Mouse (Mus musculus): ENCODE results near the gene Crocc2. TPM values are rescaled to one million over a fixed set of nuclear protein-coding genes. Genes with fewer than 3 reads are reported as not detected.

Gene Crocc2
- total and polyA plus RNA-seq, 3 experiments: 0.09 to 0.35 TPM; not detected in 1

GRCm38 (mm10) chr1:93271751-93272150, 103.2 kb downstream of the Crocc2 start:
- H3K27me3 ChIP-seq (ENCODE audit: control insufficient read depth, insufficient read depth, low read length): no peaks in the 10 kb centered on the region
- H3K27ac ChIP-seq: no peak overlapping the region
- no peak for DNase-seq
- no peak overlapping the region for H3K4me3 ChIP-seq
- WGBS: 64% methylated on average over 6 of the region's 6 CpGs
- H3K36me3 ChIP-seq (ENCODE audit: control insufficient read depth, insufficient read depth, low read length): no peaks in the 10 kb centered on the region
- H3K79me2 ChIP-seq (replicated peaks; ENCODE audit: control insufficient read depth, insufficient read depth, low read length): no peaks in the 10 kb centered on the region
- H3K4me1 ChIP-seq (ENCODE audit: control insufficient read depth, insufficient read depth, low read length): no peaks in the 10 kb centered on the region
- no peak overlapping the region for H3K9ac ChIP-seq (ENCODE audit: low read depth, low read length)
- intact Hi-C loops (cut with DNase I): no loop called here
- TF ChIP-seq CTCF (IDR thresholded peaks at IDR 0.05) (no peak), EP300 (IDR thresholded peaks at IDR 0.05; ENCODE audit: insufficient read depth, low read depth, low read length) (no peak), POLR2A (IDR thresholded peaks at IDR 0.05; ENCODE audit: insufficient read depth, low read depth, low read length) (no peak)

GRCm38 (mm10) chr1:93272409-93272821, 103.9 kb downstream of the Crocc2 start:
- WGBS: 13% methylated on average over 16 of the region's 16 CpGs
- H3K27me3 ChIP-seq (ENCODE audit: control insufficient read depth, insufficient read depth, low read length): no peaks in the 10 kb centered on the region
- H3K4me1 ChIP-seq (ENCODE audit: control insufficient read depth, insufficient read depth, low read length): no peaks in the 10 kb centered on the region
- no peaks in the 10 kb centered on the region for H3K79me2 ChIP-seq (replicated peaks; ENCODE audit: control insufficient read depth, insufficient read depth, low read length)
- no peak overlapping the region for H3K27ac ChIP-seq
- no peak for DNase-seq
- H3K9ac ChIP-seq (ENCODE audit: low read depth, low read length): no peak overlapping the region
- intact Hi-C loops (cut with DNase I): no loop called here
- H3K36me3 ChIP-seq (ENCODE audit: control insufficient read depth, insufficient read depth, low read length): no peaks in the 10 kb centered on the region
- TF ChIP-seq EP300 (IDR thresholded peaks at IDR 0.05; ENCODE audit: insufficient read depth, low read depth, low read length) (no peak), POLR2A (IDR thresholded peaks at IDR 0.05; ENCODE audit: insufficient read depth, low read depth, low read length) (no peak), CTCF (IDR thresholded peaks at IDR 0.05) (no peak)
- no peak overlapping the region for H3K4me3 ChIP-seq

GRCm38 (mm10) chr1:93275561-93275960, 107.0 kb downstream of the Crocc2 start:
- intact Hi-C loops (cut with DNase I): no loop called here
- no peaks in the 10 kb centered on the region for H3K27me3 ChIP-seq (ENCODE audit: control insufficient read depth, insufficient read depth, low read length)
- no peak overlapping the region for H3K27ac ChIP-seq
- H3K36me3 ChIP-seq (ENCODE audit: control insufficient read depth, insufficient read depth, low read length): no peaks in the 10 kb centered on the region
- no peaks in the 10 kb centered on the region for H3K4me1 ChIP-seq (ENCODE audit: control insufficient read depth, insufficient read depth, low read length)
- no peak for DNase-seq
- no peak for TF ChIP-seq CTCF (IDR thresholded peaks at IDR 0.05)
- no peak for TF ChIP-seq POLR2A (IDR thresholded peaks at IDR 0.05; ENCODE audit: insufficient read depth, low read depth, low read length)
- no peak for TF ChIP-seq EP300 (IDR thresholded peaks at IDR 0.05; ENCODE audit: insufficient read depth, low read depth, low read length)
- H3K79me2 ChIP-seq (replicated peaks; ENCODE audit: control insufficient read depth, insufficient read depth, low read length): no peaks in the 10 kb centered on the region
- H3K9ac ChIP-seq (ENCODE audit: low read depth, low read length): no peak overlapping the region
- no peak overlapping the region for H3K4me3 ChIP-seq
- 69% methylated on average over 6 of the region's 6 CpGs for WGBS

- Histone ChIP-seq H3K27ac (no peak overlapping the region), H3K4me3 (no peak overlapping the region), H3K4me1 (ENCODE audit: control insufficient read depth, insufficient read depth, low read length) (no peaks in the 10 kb centered on the region), H3K27me3 (ENCODE audit: control insufficient read depth, insufficient read depth, low read length) (no peaks in the 10 kb centered on the region), H3K36me3 (ENCODE audit: control insufficient read depth, insufficient read depth, low read length) (no peaks in the 10 kb centered on the region), H3K9ac (ENCODE audit: low read depth, low read length) (no peak overlapping the region), H3K79me2 (replicated peaks; ENCODE audit: control insufficient read depth, insufficient read depth, low read length) (no peaks in the 10 kb centered on the region)
- DNase-seq: no peak
- intact Hi-C loops (cut with DNase I): no loop called here
- TF ChIP-seq EP300 (IDR thresholded peaks at IDR 0.05; ENCODE audit: insufficient read depth, low read depth, low read length) (no peak), CTCF (IDR thresholded peaks at IDR 0.05) (no peak), POLR2A (IDR thresholded peaks at IDR 0.05; ENCODE audit: insufficient read depth, low read depth, low read length) (no peak)
- 79% methylated on average over 7 of the region's 7 CpGs for WGBS
Measured at GRCm38 (mm10) chr1:93277041-93277440, 108.5 kb downstream of the Crocc2 start.

Small RNA genes within 50 kb of the gene (microRNA-seq; reads per million reads assigned to microRNA genes)
- 0 to 0.56 reads per million in 2 experiments for gene Mir6901

Other genes starting within 250 kb of the Crocc2 start
- 1 to 10 TPM; 5.0 to 5.6 TPM for gene Capn10, start 234.3 kb upstream of the Crocc2 start, total RNA-seq (2021)
- 7.7 and 9.1 TPM in 2 replicates for gene Capn10, start 234.3 kb upstream of the Crocc2 start, polyA plus RNA-seq (2012; rRNA removed)
- gene Gpr35, start 217.9 kb upstream of the Crocc2 start, total RNA-seq (2021): 1 to 10 TPM in 1 of 2 experiments, under 1 TPM in 1; 0.50 to 1.0 TPM
- gene Gpr35, start 217.9 kb upstream of the Crocc2 start, polyA plus RNA-seq (2012; rRNA removed): 1.1 and 1.2 TPM in 2 replicates
- not detected for gene Aqp12, start 162.4 kb upstream of the Crocc2 start, total RNA-seq (2021)
- gene Aqp12, start 162.4 kb upstream of the Crocc2 start, polyA plus RNA-seq (2012; rRNA removed): not detected in 2 replicates
- gene Kif1a, start 66.8 kb upstream of the Crocc2 start, total RNA-seq (2021): 1 to 10 TPM; 1.2 to 2.0 TPM
- 1.4 and 1.8 TPM in 2 replicates for gene Kif1a, start 66.8 kb upstream of the Crocc2 start, polyA plus RNA-seq (2012; rRNA removed)
- gene Agxt, start 33.5 kb upstream of the Crocc2 start, total RNA-seq (2021): not detected
- 0.23 TPM in 1 of 2 replicates, not detected in the other for gene Agxt, start 33.5 kb upstream of the Crocc2 start, polyA plus RNA-seq (2012; rRNA removed)
- gene 2310007B03Rik, start 7.8 kb upstream of the Crocc2 start, total RNA-seq (2021): not detected
- gene 2310007B03Rik, start 7.8 kb upstream of the Crocc2 start, polyA plus RNA-seq (2012; rRNA removed): 0.82 TPM in 1 of 2 replicates, not detected in the other
- 1 to 10 TPM; 7.2 to 7.6 TPM for gene Sned1, start 67.1 kb downstream of the Crocc2 start, total RNA-seq (2021)
- 8.9 and 14.3 TPM in 2 replicates for gene Sned1, start 67.1 kb downstream of the Crocc2 start, polyA plus RNA-seq (2012; rRNA removed)
- gene Mterf4, start 137.2 kb downstream of the Crocc2 start, total RNA-seq (2021): 10 to 100 TPM; 13.6 to 14.6 TPM
- 8.9 and 12.0 TPM in 2 replicates for gene Mterf4, start 137.2 kb downstream of the Crocc2 start, polyA plus RNA-seq (2012; rRNA removed)
- 10 to 100 TPM; 22.7 to 24.1 TPM for gene Ppp1r7, start 174.1 kb downstream of the Crocc2 start, total RNA-seq (2021)
- gene Ppp1r7, start 174.1 kb downstream of the Crocc2 start, polyA plus RNA-seq (2012; rRNA removed): 2.9 and 4.2 TPM in 2 replicates
- gene Pask, start 174.8 kb downstream of the Crocc2 start, total RNA-seq (2021): under 1 TPM; 0.10 to 0.27 TPM
- gene Pask, start 174.8 kb downstream of the Crocc2 start, polyA plus RNA-seq (2012; rRNA removed): 0.39 and 1.00 TPM in 2 replicates
- not detected for gene Ano7, start 205.2 kb downstream of the Crocc2 start, total RNA-seq (2021)
- 0.04 TPM in 1 of 2 replicates, not detected in the other for gene Ano7, start 205.2 kb downstream of the Crocc2 start, polyA plus RNA-seq (2012; rRNA removed)

Measured in heart, adult 2 months (tissue).